Mouse (Mus musculus) midbrain, embryonic 13.5 days (tissue): Measurements from ENCODE around the gene Tomm5. TPM values are rescaled to one million over a fixed set of nuclear protein-coding genes. Genes with fewer than 3 reads are reported as not detected.
"Not testable (repeated sequence)": the region's sequence is repeated elsewhere in the genome, so short reads cannot be mapped to it uniquely, and the experiment has no call there.

ENCODE experiments used
- ATAC-seq: fragments of 200-750 bp; cut with Nextera tagmentation; 2 replicates; pipeline ENCODE4 v1.8.0; 2017; ENCODE audit warnings: mild to moderate bottlenecking, moderate TSS enrichment, moderate library complexity
- H3K27ac ChIP-seq: fragments of 300-500 bp; sonication (generic); 2 replicates; pipeline ENCODE4 v1.5.1; 2015; ENCODE audit warnings: inconsistent platforms, mild to moderate bottlenecking, moderate library complexity
- H3K27me3 ChIP-seq: fragments of 300-500 bp; sonication (generic); 2 replicates; pipeline ENCODE4 v1.6.1; 2015; ENCODE audit warnings: mild to moderate bottlenecking, inconsistent platforms
- H3K36me3 ChIP-seq: fragments of 300-500 bp; sonication (generic); 2 replicates; pipeline ENCODE4 v1.6.1; 2015; ENCODE audit warnings: mild to moderate bottlenecking, inconsistent platforms
- H3K4me1 ChIP-seq: fragments of 300-500 bp; sonication (generic); replicated peaks from 2 replicates; pipeline ENCODE4 v1.6.1; 2015; ENCODE audit warnings: inconsistent platforms
- H3K4me2 ChIP-seq: fragments of 300-500 bp; sonication (generic); replicated peaks from 2 replicates; pipeline ENCODE4 v1.6.1; 2015; ENCODE audit warnings: moderate library complexity, mild to moderate bottlenecking, inconsistent platforms
- H3K4me3 ChIP-seq: fragments of 300-500 bp; sonication (generic); replicated peaks from 2 replicates; pipeline ENCODE4 v1.5.1; 2015; ENCODE audit warnings: mild to moderate bottlenecking, inconsistent platforms
- H3K9ac ChIP-seq: fragments of 300-500 bp; sonication (generic); replicated peaks from 2 replicates; pipeline ENCODE4 v1.6.1; 2015; ENCODE audit warnings: mild to moderate bottlenecking, inconsistent platforms
- H3K9me3 ChIP-seq: fragments of 300-500 bp; sonication (generic); 2 replicates; pipeline ENCODE4 v1.6.1; 2016; ENCODE audit warnings: mild to moderate bottlenecking, inconsistent platforms
- WGBS: fragments of 180-500 bp; shearing (Covaris S2); methylation state at CpG from one replicate; pipeline ENCODE4 v1.1.7; 2015; 5-methylcytosine and 5-hydroxymethylcytosine counted together
- polyA plus RNA-seq: library from polyadenylated mRNA; unstranded; fragments of >200 nt; fragmentation: Nextera tagmentation; extraction: Ambion mirVana; gene quantifications from 2 replicates; pipeline ENCODE4 v1.2.1, GENCODE M21; 2015

Gene Tomm5
- polyA plus RNA-seq, 1 experiment from 2014 or later, result 154 TPM

- H3K4me1 ChIP-seq, H3K9me3 ChIP-seq, H3K9ac ChIP-seq, H3K4me2 ChIP-seq, ATAC-seq, H3K4me3 ChIP-seq, H3K27ac ChIP-seq, H3K27me3 ChIP-seq: not testable (repeated sequence)
- peaks cover 35% of the 10 kb centered on the region for H3K36me3 ChIP-seq
- 75% methylated on average over 1 of the region's 1 CpGs for WGBS
Measured at GRCm38 (mm10) chr4:45063836-45064235, 44.1 kb downstream of the Tomm5 start.

GRCm38 (mm10) chr4:45055451-45055850 lies 52.5 kb downstream of the Tomm5 start:
- 91% methylated on average over 8 of the region's 8 CpGs for WGBS

More at GRCm38 (mm10) chr4:45055451-45055850, 52.5 kb downstream of the Tomm5 start:
- H3K4me2 ChIP-seq, result no peak overlapping the region
- no peaks in the 10 kb centered on the region for H3K4me1 ChIP-seq
- H3K27me3 ChIP-seq, result no peaks in the 10 kb centered on the region
- no peak overlapping the region for H3K27ac ChIP-seq
- H3K9me3 ChIP-seq, result no peaks in the 10 kb centered on the region
- no peak overlapping the region for H3K4me3 ChIP-seq
- H3K9ac ChIP-seq, result no peak overlapping the region
- ATAC-seq, result no peak
- H3K36me3 ChIP-seq, result peaks cover 61% of the 10 kb centered on the region

Other genes starting within 250 kb of the Tomm5 start
- 20.7 and 23.0 TPM in 2 replicates for gene Grhpr, start 126.7 kb downstream of the Tomm5 start, polyA plus RNA-seq
- gene Zbtb5, start 95.7 kb downstream of the Tomm5 start, polyA plus RNA-seq, result 52.1 and 54.8 TPM in 2 replicates
- gene Polr1e, start 89.5 kb downstream of the Tomm5 start, polyA plus RNA-seq, result 36.7 and 37.3 TPM in 2 replicates
- gene Fbxo10, start 23.5 kb downstream of the Tomm5 start, polyA plus RNA-seq, result 14.2 and 14.5 TPM in 2 replicates
- 1.1 and 1.2 TPM in 2 replicates for gene Frmpd1, start 76.8 kb upstream of the Tomm5 start, polyA plus RNA-seq
- gene Trmt10b, start 189.0 kb upstream of the Tomm5 start, polyA plus RNA-seq, result 21.9 and 23.1 TPM in 2 replicates
- 7.6 and 8.7 TPM in 2 replicates for gene Dcaf10, start 234.0 kb upstream of the Tomm5 start, polyA plus RNA-seq
- 55.0 and 61.9 TPM in 2 replicates for gene Exosc3, start 234.6 kb upstream of the Tomm5 start, polyA plus RNA-seq